Mouse (Mus musculus) testis, adult 2 months (tissue): Measurements from ENCODE around the gene Gm37240.
A peak's percentile ranks its signal among the peaks of the same experiment; 100 is the strongest.

ENCODE experiments used
- CTCF ChIP-seq: fragments of 200-500 bp; IDR thresholded peaks from 2 replicates; pipeline ENCODE4 v1.5.1; 2012; ENCODE audit warnings: low read depth, mild to moderate bottlenecking, inconsistent platforms, low read length, moderate library complexity; ENCODE audit not compliant: control insufficient read depth, insufficient read depth, insufficient replicate concordance
- POLR2A ChIP-seq: fragments of 200-500 bp; IDR thresholded peaks from 2 replicates; pipeline ENCODE4 v1.6.1; 2012; ENCODE audit warnings: low read depth, mild to moderate bottlenecking, inconsistent platforms, low read length, moderate library complexity; ENCODE audit not compliant: control insufficient read depth

DNA sequence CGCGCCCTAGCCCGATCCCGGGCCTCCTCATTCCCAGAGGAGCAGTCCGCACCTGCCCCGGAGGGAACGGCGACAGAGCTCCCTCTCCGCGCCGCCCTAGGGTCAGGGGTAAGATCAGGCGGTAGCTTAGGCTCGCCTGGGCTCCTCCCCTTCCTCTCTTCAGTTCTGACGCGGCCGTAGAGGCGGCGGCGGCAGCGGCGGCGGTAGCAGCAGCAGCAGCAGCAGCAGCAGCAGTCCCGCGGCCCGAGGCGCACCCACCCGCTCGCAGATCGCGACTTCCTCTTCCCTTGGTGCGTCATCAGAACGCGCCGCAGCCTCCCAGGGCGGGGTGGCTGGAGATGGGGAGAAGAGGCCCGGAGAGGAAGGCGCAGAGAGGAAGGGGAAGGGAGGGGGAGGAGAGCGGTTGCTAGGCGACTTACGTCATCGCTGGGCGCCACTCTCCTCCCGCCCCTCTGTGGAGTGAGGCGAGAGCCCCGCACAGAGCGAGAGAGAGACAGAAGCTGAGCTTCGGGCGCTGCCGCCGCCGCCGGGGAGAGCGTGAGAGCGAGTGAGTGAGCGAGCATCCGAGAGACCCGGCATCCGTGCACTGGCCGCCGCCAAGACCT lies 1073.1 kb downstream of the Gm37240 start:
- TF ChIP-seq CTCF = no peak
- TF ChIP-seq POLR2A = peak; percentile 80
